Mouse (Mus musculus): ENCODE results near the gene Xrcc6.

The Xrcc6 gene

DNA sequence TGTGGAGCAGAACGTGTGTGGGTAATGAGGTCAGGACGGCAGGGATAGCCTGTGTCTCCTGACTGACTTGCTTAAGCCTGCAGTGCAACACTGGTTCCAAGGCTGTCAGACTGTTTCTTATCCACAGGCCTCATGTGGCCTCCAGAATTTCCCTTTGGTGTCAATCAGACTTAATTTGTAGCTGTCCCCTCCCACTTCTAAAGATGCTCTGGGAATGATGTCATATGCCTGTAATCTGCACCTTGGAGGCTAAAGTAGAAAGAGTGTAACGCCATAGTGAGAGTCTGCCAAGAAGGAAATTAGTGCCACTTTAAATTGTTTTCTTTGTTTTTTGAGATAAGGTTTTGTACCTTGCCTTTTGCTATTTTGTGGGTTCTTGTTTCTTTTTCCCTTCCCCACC is 31.7 kb downstream of the Xrcc6 start:
- DNase-seq (ENCODE audit: low spot score in 2 of 2) = no peak

- DNase-seq (ENCODE audit: low spot score in 2 of 2) = no peak
Observed at GRCm38 (mm10) chr15:82022535-82023088, 35.0 kb downstream of the Xrcc6 start.

DNA sequence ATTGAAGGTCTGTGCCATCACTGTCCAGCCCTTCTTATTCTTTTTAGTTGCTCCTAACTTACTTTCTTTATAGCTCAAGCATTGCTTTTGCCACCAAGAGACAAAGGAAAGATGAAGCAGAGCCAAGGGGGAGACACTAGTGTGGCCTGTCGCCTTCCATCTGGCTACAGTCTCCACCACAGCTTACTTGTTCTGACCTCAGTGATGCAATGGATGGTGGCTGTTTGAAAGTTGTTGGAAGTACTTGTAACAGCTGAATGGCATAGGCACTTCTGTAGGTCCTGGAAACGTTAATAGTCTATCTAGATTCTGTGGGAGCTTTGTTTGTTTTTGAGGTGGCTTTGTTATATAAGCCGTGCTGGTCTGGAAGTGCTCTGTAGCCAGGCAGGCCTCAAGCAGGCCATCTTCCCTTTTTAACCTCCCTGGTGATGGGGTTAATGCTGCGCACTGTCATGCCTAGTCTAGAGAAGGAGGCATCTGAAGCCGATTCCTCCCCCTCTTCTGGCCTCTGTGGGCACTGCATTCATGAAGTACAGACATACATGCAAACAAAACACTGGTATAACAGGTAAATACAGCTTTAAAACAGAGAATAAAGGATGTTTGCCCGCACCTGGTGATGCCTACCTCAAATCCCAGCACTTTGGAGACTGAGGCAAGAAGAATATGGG is 36.5 kb downstream of the Xrcc6 start:
- DNase-seq (ENCODE audit: low spot score in 2 of 2) = no peak

GRCm38 (mm10) chr15:82027276-82027675 is 39.6 kb downstream of the Xrcc6 start:
- no peak for DNase-seq (ENCODE audit: low spot score in 2 of 2)

DNA sequence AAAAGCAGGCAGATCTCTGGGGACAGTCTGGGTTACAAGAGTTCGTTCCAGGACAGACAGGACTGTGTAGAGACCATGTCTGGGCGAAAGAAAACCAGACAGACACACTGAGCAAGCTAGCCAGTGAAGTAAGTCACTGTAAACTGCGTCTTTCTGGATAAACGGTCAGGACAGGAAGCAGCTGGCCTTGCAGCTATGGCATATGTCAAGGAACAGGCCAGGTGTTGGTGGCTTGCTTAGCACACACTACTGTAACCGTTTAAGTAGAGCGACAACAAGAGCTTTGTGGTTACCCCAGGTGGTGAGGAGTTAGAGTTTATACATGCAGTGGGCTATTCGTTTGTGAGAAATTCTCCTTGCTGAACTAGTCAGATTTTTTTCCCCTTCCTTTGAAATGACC is 40.1 kb downstream of the Xrcc6 start:
- peak; percentile 52 to 58 for DNase-seq (ENCODE audit: low spot score in 2 of 2)

DNA sequence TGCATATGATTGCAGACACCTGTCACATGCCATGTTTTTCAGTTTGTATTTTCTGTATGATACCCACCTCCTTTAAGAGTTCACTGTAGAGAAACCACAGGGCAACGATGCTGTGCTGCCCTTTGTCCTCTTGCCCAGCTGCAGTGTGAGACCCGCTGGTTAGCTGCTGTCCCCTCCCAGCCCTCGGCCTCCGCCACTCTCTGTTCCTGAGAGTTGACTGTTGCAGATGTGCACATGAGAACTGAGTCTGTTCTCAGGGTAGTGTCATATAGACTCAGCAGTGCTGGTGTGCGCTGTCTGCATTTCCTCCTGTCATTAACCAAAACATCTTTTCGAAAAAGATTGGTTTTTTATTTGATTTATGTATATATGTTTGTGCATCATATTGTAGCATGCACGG is 44.8 kb downstream of the Xrcc6 start:
- DNase-seq (ENCODE audit: low spot score in 2 of 2) = no peak

DNA sequence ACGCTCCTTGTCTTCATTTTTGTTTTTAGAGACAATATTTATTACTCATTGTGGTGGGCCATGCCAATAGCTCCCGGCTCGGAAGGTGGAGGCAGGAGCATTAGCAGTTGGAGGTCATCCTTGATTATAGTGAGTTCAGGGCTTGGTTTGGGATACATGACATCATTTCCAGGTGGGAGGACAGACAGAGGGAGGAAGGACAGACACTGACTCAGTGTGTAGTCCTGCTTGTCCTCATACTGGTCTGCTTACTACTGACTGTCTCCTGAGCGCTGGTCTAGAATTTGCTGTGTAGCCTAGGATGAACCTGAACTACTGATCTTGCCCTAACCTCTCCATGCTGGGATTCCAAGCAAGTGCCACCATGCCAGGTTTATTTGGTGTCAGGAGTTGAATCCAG is 46.1 kb downstream of the Xrcc6 start, which contains the start of gene Desi1:
Desi1 (minus strand) TSS at position 101 of the 400 bp plus-strand sequence.
- no peak for DNase-seq (ENCODE audit: low spot score in 2 of 2)

- DNase-seq (ENCODE audit: low spot score in 2 of 2) = peak in 1 of 2 experiments; percentile 38
Observed at GRCm38 (mm10) chr15:82035904-82036689, 48.5 kb downstream of the Xrcc6 start.

- peak in 1 of 2 experiments; percentile 35 for DNase-seq (ENCODE audit: low spot score in 2 of 2)
Observed at GRCm38 (mm10) chr15:82040650-82041049, 53.0 kb downstream of the Xrcc6 start.

- DNase-seq (ENCODE audit: low spot score in 2 of 2) = no peak
Observed at GRCm38 (mm10) chr15:82044166-82044784, 56.6 kb downstream of the Xrcc6 start.

DNA sequence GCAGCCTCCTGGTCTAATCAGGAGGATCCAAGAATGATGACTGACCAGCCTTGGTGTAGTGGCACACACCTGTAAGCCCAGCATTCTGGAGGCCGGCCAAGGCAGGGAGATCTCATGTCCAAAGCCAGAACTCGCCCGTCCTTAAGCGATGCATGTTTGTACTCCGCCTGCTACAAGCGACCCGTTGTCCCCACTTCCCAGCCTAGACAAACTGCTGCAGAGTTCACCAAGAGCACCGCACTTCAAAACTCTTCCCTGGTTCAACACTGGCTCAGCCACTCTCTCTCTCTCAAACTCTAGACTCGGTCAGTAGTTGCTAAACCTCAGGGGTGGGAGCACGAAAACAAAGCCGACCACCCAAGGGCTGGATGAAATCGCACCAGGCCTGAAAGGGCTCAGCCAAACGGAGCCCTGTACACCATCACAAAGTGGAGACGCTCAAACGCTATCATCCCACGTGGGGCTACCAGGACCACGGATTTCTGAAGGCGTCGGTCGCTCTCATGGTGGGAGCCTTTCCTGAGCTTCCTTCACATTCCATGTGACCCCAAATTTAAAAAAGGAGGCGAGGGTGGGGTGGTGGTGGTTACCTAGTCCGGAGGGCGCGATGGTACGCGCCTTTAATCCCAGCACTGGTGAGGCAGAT is 58.7 kb downstream of the Xrcc6 start:
- DNase-seq (ENCODE audit: low spot score in 2 of 2) = no peak

DNA sequence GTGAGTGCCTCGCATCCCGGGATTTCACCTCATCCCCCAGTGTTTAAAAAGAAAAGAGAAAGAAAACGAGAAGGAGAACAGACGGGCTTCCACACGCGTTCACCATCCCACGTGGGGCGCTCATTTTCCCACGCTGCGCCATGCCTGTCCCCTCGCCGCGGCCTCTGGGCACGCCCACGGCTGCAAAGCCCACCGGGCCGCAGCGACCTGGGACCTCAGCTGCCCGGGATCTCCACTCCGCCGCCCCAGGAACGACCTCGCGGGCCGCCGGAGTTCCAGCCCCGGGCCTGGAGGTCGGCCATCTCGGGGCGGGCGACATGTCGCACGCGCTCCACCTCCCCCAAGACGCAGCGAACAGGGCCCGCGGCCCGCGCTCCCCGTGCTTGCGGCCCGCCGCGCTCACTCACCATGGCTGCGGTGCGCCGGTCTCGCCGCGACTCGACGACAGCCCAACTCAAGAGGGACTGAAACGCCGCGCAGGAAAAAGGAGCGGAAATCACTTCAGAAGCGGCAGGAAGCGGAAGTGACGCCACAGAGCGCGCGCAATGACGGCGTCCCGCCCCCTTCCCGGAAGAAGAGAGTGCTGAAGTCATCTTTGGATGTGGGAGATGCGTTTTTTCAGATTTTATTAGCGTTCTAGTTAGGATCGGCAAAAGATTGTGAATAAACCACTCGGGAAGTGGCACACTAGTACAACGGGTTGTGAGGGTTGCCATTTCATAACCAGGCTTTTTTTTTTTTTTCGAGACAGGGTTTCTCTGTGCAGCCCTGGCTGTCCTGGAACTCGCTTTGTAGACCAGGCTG is 59.6 kb downstream of the Xrcc6 start, which contains the start of gene Snu13:
Snu13 (minus strand) TSS at position 519 of the 804 bp plus-strand sequence.
- peak; percentile 89 to 90 for DNase-seq (ENCODE audit: low spot score in 2 of 2)

DNA sequence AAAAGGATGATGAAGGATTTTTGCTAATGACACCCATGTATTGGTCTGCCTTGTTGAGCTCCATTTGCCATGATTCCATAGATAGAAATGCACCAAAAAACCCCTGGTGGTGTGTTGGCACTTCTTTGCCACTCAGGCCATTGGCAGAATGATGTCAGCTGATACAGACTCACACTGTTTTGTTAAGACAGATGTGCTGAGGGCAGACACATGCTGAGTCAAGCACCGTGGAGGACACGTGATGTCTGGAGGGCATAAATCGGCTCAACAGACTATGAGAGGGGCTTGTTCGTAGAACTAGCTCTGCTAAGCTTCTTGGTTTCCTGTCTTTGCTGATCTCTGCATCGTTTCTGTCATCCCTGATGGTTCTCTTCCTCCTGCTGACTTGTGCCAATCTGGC is 64.9 kb downstream of the Xrcc6 start:
- no peak for DNase-seq (ENCODE audit: low spot score in 2 of 2)

DNA sequence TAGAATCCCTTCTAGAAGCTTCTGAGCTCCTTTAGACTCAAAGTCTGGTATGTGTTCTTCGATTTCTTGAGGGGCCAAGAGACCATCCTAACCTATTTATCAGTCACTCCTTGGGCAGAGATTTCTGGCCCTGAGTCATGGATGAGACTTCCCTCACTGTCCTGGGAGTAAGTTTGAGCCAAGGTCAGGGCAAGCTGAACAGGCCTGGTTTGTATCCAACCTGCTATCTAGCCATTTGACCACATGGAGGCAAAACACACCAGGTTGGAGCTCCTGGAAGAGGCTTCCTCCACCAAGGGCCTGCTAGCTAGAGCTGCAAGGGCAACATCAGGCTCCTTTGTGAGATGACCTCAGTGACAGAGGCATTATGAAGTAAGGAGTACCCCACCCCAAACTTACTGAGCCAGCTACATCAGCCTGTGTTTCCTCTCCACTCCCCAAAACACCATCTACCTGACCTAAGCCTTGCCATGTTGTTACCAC is 71.1 kb downstream of the Xrcc6 start, which contains the start of gene 4930407I10Rik:
4930407I10Rik (plus strand) TSS at position 433 of the 483 bp plus-strand sequence.
- DNase-seq (ENCODE audit: low spot score in 2 of 2) = no peak

DNA sequence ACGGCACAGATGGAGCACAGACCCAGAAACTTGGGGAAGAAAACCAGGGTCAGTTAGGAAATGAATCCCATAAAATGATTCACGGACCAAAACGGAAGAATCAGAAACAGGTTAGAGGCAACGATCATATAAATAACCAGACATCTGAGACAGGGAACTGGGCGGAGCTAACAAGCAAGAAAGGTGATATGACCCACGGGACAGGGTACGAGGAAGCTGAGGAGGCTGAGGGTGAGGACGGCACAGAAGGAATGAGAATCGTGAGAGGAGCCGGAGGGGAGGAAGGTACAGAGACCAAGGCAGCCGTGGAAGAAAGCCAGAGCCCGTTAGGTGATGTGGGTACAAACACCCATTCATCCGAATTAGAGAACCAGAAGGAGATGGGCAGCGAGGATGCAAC is 76.3 kb downstream of the Xrcc6 start:
- DNase-seq (ENCODE audit: low spot score in 2 of 2) = no peak

DNA sequence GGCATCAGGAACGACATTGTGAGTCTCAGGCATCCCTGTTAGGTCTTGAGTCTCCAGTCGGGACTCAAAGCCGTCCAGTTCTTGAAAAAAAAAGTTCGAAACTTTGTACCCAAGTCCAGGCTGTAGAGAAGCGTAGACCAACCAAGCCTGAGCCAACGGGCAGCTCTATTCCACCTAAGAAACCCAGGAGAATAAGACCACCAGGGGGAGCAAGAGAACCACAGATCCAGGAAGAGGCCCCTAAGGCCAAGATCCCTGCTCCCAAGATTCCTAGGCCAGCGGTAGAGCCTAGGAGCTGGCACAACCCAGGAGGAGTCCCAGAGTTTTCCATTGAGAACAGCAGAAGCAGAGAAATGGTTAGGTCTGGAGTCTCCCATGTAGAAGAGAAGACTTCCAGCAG is 77.9 kb downstream of the Xrcc6 start:
- DNase-seq (ENCODE audit: low spot score in 2 of 2) = peak; percentile 43 to 55

- DNase-seq (ENCODE audit: low spot score in 2 of 2) = no peak
Observed at GRCm38 (mm10) chr15:82069898-82070297, 82.3 kb downstream of the Xrcc6 start, which contains the start of gene Mei1. TSS of gene Mei1 (plus strand) at chr15:82069996.

DNA sequence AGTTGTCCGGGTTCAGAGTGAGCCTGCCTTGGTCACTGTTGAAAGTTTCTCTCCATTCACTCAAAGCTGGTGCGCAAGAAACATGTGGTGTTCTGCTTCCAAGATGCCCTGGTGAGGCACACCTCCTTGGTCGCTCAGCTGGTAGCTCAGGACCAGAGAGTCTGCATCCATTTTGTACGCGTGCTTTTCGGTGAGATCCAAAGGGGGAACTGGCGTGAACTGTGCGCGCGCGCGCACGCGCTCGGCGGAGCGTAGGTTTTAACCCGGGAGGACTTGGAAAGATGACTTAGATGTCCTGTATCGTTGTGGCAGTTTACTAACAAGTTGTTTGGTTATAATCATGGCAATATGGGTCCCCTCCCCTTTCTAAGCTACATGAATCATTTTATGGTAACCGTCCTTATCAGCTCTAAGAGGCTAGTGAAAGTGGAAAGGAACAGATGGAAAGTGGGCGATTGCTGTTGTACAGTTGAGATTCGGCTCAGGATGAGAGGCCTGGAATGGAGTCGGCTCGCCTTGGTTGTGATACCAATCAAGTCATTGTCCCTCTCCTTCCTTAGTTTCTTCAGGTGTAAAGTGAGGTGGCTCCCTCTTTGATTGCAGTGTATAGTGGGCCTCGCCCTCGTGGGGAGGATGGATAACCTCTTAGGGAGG is 84.3 kb downstream of the Xrcc6 start:
- DNase-seq (ENCODE audit: low spot score in 2 of 2) = no peak

GRCm38 (mm10) chr15:82073490-82073889 is 85.9 kb downstream of the Xrcc6 start:
- DNase-seq (ENCODE audit: low spot score in 2 of 2) = no peak

GRCm38 (mm10) chr15:82079883-82080282 is 92.2 kb downstream of the Xrcc6 start:
- no peak for DNase-seq (ENCODE audit: low spot score in 2 of 2)
